Mouse (Mus musculus): Measurements from ENCODE around the gene Pde3a.

DNA sequence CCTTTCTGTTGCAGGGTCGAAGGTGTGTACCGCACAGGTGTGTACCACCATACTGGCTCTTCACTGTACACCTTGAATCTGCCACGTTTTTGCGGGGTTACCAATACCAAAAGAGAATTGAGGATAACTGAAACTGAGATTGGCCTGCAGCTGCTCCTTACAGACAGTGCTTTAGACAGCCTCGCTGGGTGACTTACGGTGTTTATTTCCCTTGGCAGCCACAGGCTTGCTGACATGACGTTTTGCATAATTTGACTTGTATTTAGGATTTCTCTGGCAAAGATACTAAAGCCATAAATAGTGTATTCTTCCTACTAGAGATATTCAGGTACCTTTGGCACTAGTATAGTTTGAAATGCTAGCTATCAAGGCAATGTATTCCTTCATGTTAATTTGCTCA is 155.6 kb downstream of the Pde3a start:
- TF ChIP-seq POLR2A (IDR thresholded peaks at IDR 0.05; ENCODE audit: insufficient read depth, low read length), result no peak
- TF ChIP-seq EP300 (IDR thresholded peaks at IDR 0.05; ENCODE audit: insufficient read depth, low read depth, low read length), result no peak

Measured in ES-Bruce4 (cell line).